Mouse (Mus musculus) 3134 (cell line): ENCODE measurements at regions not wholly inside any gene's neighbourhood (a gene's known extent, or its start where the extent isn't known, plus 50 kb on each side); places are given as distances from the start of the nearest gene placed in this dataset.

Experiments used
- DNase-seq: peaks from one replicate; pipeline ENCODE4 v3.0.0-alpha.2; 2011; ENCODE audit warnings: low spot score; ENCODE audit not compliant: insufficient read length; ENCODE audit errors: extremely low read depth

GRCm38 (mm10) chr1:121034761-121035393, 297.5 kb downstream of the Insig2 start:
- peak; percentile 67 for DNase-seq

- DNase-seq, result no peak
These were observed 285.8 kb downstream of the Insig2 start for GRCm38 (mm10) chr1:121046581-121046980.

- DNase-seq, result no peak
These were observed 285.0 kb downstream of the Insig2 start for GRCm38 (mm10) chr1:121047406-121047805.

GRCm38 (mm10) chr1:121049684-121050083, 282.7 kb downstream of the Insig2 start:
- no peak for DNase-seq

- DNase-seq, result no peak
These were observed 281.5 kb downstream of the Insig2 start for GRCm38 (mm10) chr1:121050695-121051495.

- DNase-seq, result no peak
These were observed 280.8 kb downstream of the Insig2 start for GRCm38 (mm10) chr1:121051496-121052119.

- DNase-seq, result no peak
These were observed 280.3 kb downstream of the Insig2 start for GRCm38 (mm10) chr1:121052120-121052501.

- peak; percentile 55 for DNase-seq
These were observed 278.7 kb downstream of the Insig2 start for GRCm38 (mm10) chr1:121053692-121054091.

GRCm38 (mm10) chr1:121074569-121074968, 257.8 kb downstream of the Insig2 start:
- DNase-seq, result no peak

- DNase-seq, result no peak
These were observed 249.6 kb downstream of the Insig2 start for GRCm38 (mm10) chr1:121082839-121083238.

GRCm38 (mm10) chr1:121085101-121085727, 247.2 kb downstream of the Insig2 start:
- no peak for DNase-seq

GRCm38 (mm10) chr1:121087124-121087887, 245.1 kb downstream of the Insig2 start:
- DNase-seq, result no peak

GRCm38 (mm10) chr1:121090628-121091027, 241.8 kb downstream of the Insig2 start:
- DNase-seq, result no peak

- DNase-seq, result no peak
These were observed 239.5 kb downstream of the Insig2 start for GRCm38 (mm10) chr1:121092870-121093269.

GRCm38 (mm10) chr1:121096551-121097550, 235.5 kb downstream of the Insig2 start:
- DNase-seq, result no peak

GRCm38 (mm10) chr1:121111776-121112344, 220.5 kb downstream of the Insig2 start:
- DNase-seq, result no peak

GRCm38 (mm10) chr1:121112464-121112863, 219.9 kb downstream of the Insig2 start:
- DNase-seq, result no peak

GRCm38 (mm10) chr1:121116626-121117025, 215.8 kb downstream of the Insig2 start:
- DNase-seq, result no peak

- no peak for DNase-seq
These were observed 209.0 kb downstream of the Insig2 start for GRCm38 (mm10) chr1:121123436-121123835.
